11 mouse cellular contexts compared by ENCODE assay signal in the genomic region with DNA sequence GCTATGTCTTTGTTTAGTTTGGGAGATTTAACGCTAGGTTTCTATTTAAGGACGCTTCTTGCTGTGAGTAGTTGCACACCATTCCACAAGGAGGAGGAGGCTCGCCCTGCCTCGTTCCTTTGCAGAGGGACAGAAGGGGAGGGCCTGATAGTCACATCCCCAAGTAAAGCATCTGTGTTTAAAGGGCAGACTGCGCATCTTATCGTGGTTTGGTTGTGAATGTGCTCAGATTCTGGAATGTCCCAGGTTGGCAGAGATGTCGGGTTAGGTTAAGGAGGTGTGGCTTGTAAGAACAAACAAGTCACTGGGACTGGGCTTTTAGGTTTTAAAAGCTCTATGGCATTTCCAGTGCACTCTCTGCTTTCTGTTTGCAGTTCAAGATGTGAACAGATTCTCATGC.
DNase-seq lines count a peak whose midpoint lies in the region; ATAC-seq and TF ChIP-seq lines count a peak whose summit lies in the region.
"Had no signal": no experiment of that assay in that cellular context is flagged by ENCODE, and none has a peak within 500 bp of the region (broad histone marks: within the 10 kb centered on the region; RNA-seq: fewer than 3 reads in every experiment).

No protein-coding gene starts in this region.

- H3K4me2 ChIP-seq in heart, embryonic 16.5 days (ENCODE audit: low read depth, low read length) = peak overlapping the region; percentile 36; the same call in 1 of the 2 replicates
- H3K4me2 ChIP-seq in intestine, embryonic 15.5 days (replicated peaks) = peak overlapping the region; percentile 24; the same call in 1 of the 2 replicates
- H3K4me2 ChIP-seq: forebrain, embryonic 15.5 days had no signal

- WGBS in heart, embryonic 16.5 days = 16% methylated on average over 7 of the region's 7 CpGs
- 18% methylated on average over 7 of the region's 7 CpGs for WGBS in intestine, embryonic 15.5 days
- WGBS in lung, adult 2 months = 38% methylated on average over 7 of the region's 7 CpGs

- peaks cover 18% of the 10 kb centered on the region for H3K27me3 ChIP-seq in heart, embryonic 16.5 days (ENCODE audit: control insufficient read depth, insufficient read depth, low read length)
- H3K27me3 ChIP-seq in intestine, embryonic 15.5 days (replicated peaks) = no peaks in the 10 kb centered on the region

- no peak for DNase-seq in heart, adult 18-20 months
- peak; percentile 26 for DNase-seq in cerebellum, adult 9-10 months
- DNase-seq in retina, postnatal 1 day = peak; percentile 52
- DNase-seq in right cerebral cortex, postnatal 25 days = no peak
- no peak for DNase-seq in lung, adult 2 months
- DNase-seq in ovary, adult 18-20 months (ENCODE audit: low spot score) = no peak
- DNase-seq: heart, postnatal 10 days; lung, postnatal 14 days had no signal

- no peaks in the 10 kb centered on the region for H3K36me3 ChIP-seq in heart, embryonic 16.5 days (ENCODE audit: control insufficient read depth, insufficient read depth)
- no peaks in the 10 kb centered on the region for H3K36me3 ChIP-seq in intestine, embryonic 15.5 days
- H3K36me3 ChIP-seq: forebrain, embryonic 15.5 days had no signal

- no peaks in the 10 kb centered on the region for H3K9me3 ChIP-seq in heart, embryonic 16.5 days (replicated peaks; ENCODE audit: control insufficient read depth, low read length)
- H3K9me3 ChIP-seq in intestine, embryonic 15.5 days = no peaks in the 10 kb centered on the region
- H3K9me3 ChIP-seq: forebrain, embryonic 15.5 days had no signal

- no peak for TF ChIP-seq CTCF in lung, adult 2 months (IDR thresholded peaks at IDR 0.05; ENCODE audit: insufficient read depth, low read length)

- H3K4me3 ChIP-seq in heart, embryonic 16.5 days (ENCODE audit: low read length) = no peak overlapping the region
- no peak overlapping the region for H3K4me3 ChIP-seq in intestine, embryonic 15.5 days (replicated peaks)
- H3K4me3 ChIP-seq in lung, adult 2 months (replicated peaks; ENCODE audit: extremely low read depth, low read depth, low read length) = no peak overlapping the region
- H3K4me3 ChIP-seq: forebrain, embryonic 15.5 days had no signal

- no peak for ATAC-seq in heart, embryonic 16.5 days (replicated peaks; ENCODE audit: extremely low read depth, insufficient read depth, low FRiP score)
- ATAC-seq in intestine, embryonic 15.5 days = no peak
- ATAC-seq: forebrain, embryonic 15.5 days had no signal

- peaks cover 9% of the 10 kb centered on the region; the same call in 1 of the 2 replicates for H3K4me1 ChIP-seq in heart, embryonic 16.5 days (ENCODE audit: control insufficient read depth, insufficient read depth, low read length)
- peaks cover 6% of the 10 kb centered on the region; the same call in 1 of the 2 replicates for H3K4me1 ChIP-seq in intestine, embryonic 15.5 days (replicated peaks)
- H3K4me1 ChIP-seq in lung, adult 2 months (ENCODE audit: control insufficient read depth, insufficient read depth, low read length) = no peaks in the 10 kb centered on the region

- no peak overlapping the region for H3K27ac ChIP-seq in heart, embryonic 16.5 days (ENCODE audit: low read length)
- peak overlapping the region; percentile 18 for H3K27ac ChIP-seq in intestine, embryonic 15.5 days
- H3K27ac ChIP-seq: forebrain, embryonic 15.5 days had no signal

- no peak overlapping the region for H3K9ac ChIP-seq in heart, embryonic 16.5 days (ENCODE audit: low read length)
- no peak overlapping the region for H3K9ac ChIP-seq in intestine, embryonic 15.5 days
- H3K9ac ChIP-seq: forebrain, embryonic 15.5 days had no signal

- no peak for TF ChIP-seq POLR2A in lung, adult 2 months (IDR thresholded peaks at IDR 0.05; ENCODE audit: borderline replicate concordance, extremely low read depth, low read depth, low read length)

Comparison
In these comparisons a context has a peak if more than half of its experiments do, and no peak if none do; other contexts are left out.
1. DNase-seq: peak in cerebellum, adult 9-10 months (single experiment) and retina, postnatal 1 day (single experiment); none in heart, adult 18-20 months (0 of 2), right cerebral cortex, postnatal 25 days (single experiment), lung, adult 2 months (single experiment) and ovary, adult 18-20 months (single experiment).